Mouse (Mus musculus) C2C12 (cell line): Measurements from ENCODE around the gene Ttc8.

Source experiments
- CEBPB ChIP-seq: IDR thresholded peaks from one replicate; pipeline ENCODE4 v1.6.1; 2011; ENCODE audit warnings: low read depth, mild to moderate bottlenecking, control low read depth, moderate library complexity
- CTCF ChIP-seq: IDR thresholded peaks from one replicate; pipeline ENCODE4 v1.5.1; 2011; ENCODE audit not compliant: control insufficient read depth, insufficient read depth, insufficient read length
- FOSL1 ChIP-seq: IDR thresholded peaks from one replicate; pipeline ENCODE4 v1.8.0; 2011; ENCODE audit warnings: mild to moderate bottlenecking, low read length; ENCODE audit not compliant: poor library complexity, insufficient read depth, severe bottlenecking
- MAX ChIP-seq: IDR thresholded peaks from one replicate; pipeline ENCODE4 v1.6.1; 2011; ENCODE audit warnings: mild to moderate bottlenecking, control low read depth
- MYOD1 ChIP-seq: IDR thresholded peaks from one replicate; pipeline ENCODE4 v1.6.1; 2011; ENCODE audit warnings: low read depth; ENCODE audit not compliant: control insufficient read depth, insufficient read length
- MYOG ChIP-seq: IDR thresholded peaks from one replicate; pipeline ENCODE4 v1.6.1; 2011; ENCODE audit not compliant: control insufficient read depth, insufficient read length; ENCODE audit errors: extremely low read depth
- USF1 ChIP-seq: IDR thresholded peaks from one replicate; pipeline ENCODE4 v1.6.1; 2011; ENCODE audit warnings: low read depth, mild to moderate bottlenecking, control low read depth, moderate library complexity

- no peak for TF ChIP-seq CTCF
- no peak for TF ChIP-seq USF1
- TF ChIP-seq MYOG, result no peak
- TF ChIP-seq MYOD1, result peak; percentile 60
- no peak for TF ChIP-seq FOSL1
- peak; percentile 20 for TF ChIP-seq MAX
- TF ChIP-seq CEBPB, result peak; percentile 35
Observed at GRCm38 (mm10) chr12:98994366-98994765, 74.0 kb downstream of the Ttc8 start.
